Mouse (Mus musculus): ENCODE results near the gene Ehbp1l1.

The Ehbp1l1 gene

DNA sequence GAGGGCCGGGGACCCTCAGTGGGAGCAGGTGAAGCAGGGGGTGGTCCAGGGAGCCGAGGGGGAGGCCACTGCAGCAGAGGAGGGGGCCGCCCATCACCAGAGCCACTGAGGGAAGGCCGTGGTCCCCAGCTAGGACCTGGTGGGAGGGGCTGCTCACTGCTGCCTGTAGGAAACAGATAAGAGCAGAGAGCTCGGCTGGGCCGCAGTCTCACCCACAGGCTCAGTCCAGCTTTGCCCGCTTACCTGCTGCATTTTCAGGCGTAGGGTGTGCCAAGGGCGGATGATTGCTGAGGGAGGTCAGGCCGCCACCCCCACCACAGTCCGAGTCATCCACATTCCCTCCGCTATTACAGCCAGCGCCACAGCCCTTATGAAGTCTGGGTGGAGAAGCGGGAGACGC lies 60.7 kb downstream of the Ehbp1l1 start:
- no peak for DNase-seq

- DNase-seq = no peak
Observed at GRCm38 (mm10) chr19:5664669-5665257, 61.4 kb downstream of the Ehbp1l1 start.

DNA sequence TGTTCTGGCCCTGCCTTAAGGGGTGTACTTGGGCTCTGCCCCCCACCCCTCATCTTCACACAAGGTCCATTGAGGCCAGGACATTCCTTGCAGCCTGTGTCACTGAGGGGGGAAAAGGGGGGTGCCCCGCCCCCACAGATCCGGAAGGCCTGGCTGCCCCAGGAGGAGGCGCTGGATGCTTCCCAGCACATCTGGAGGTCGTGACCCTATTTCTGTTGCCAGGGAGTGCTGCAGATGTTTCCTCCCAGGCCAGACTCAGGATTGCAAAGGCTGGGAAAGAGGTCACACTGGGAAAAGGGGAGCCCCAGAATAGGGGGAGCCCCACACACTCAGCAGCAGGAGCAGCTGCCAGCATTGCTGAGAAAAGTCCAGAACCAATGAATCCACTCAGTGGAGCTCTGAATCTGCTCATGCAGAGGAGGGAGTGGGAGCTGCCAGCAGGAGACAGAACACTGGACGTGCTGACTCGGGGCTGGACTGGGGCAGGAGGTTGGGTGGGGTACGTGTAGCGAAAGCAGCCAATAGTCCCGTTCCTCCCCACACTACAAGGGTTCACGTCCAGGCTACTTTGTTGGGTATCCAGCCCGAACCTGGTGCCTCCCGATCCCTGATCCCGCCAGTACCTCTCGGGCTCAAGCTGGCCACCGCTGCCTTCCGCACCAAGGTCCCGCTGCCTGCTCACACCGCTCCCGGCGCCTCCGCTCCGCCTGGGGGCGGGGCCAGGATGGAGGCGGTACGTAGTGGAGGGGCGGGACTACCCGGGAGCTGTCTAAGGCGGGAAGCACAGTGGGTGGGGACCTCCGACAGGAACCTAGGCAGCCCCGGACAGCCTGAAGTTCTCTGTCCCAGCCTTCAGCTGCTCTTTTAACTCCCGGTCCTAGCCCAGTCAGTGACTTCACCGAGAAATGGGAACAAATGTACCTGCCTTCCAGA lies 62.9 kb downstream of the Ehbp1l1 start, which contains the start of gene Sipa1:
Sipa1 (minus strand) TSS at position 727 of the 933 bp plus-strand sequence.
- DNase-seq = peak; percentile 95 to 97

- DNase-seq = no peak
Observed at GRCm38 (mm10) chr19:5662310-5662709, 63.8 kb downstream of the Ehbp1l1 start.

GRCm38 (mm10) chr19:5660942-5661751 lies 65.0 kb downstream of the Ehbp1l1 start:
- DNase-seq = peak; percentile 57 to 69

Measured in kidney, postnatal 36 days (tissue).